Mouse (Mus musculus) retina, embryonic 14.5 days (tissue): ENCODE data around the gene Astn2.

Experiments
- DNase-seq: peaks from one replicate; pipeline ENCODE4 v3.0.0-alpha.2; 2015; ENCODE audit warnings: low spot score

The Astn2 gene

DNA sequence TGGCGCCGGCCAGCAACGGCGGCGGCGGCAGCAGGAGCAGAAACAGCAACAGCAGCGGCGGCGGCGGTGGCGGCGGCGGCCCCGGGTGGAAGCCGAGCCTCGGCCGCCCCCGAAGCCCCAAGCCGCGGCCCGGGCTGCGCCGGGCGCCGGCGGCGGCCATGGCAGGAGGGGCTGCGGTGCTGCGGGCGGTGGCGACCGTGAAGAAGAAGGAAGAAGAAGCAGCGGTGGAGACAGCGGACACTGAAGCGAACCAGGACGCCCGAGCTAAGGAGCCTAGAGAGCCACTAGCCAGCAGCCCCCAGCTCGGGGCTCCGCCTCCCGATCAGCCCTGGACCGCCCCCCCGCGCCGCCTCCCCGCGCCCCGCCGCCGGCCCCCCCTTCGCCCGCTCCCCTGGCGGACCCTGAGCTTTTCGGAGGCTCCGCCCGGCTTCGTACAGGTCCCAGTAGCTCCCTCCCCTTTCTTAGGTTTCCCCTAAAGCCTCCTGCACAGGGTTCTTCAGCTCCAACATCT, at the start of gene Astn2:
Gene Astn2 (minus strand): TSS at position 411 of the 511 bp plus-strand sequence.
- peak; percentile 51 for DNase-seq

- DNase-seq, result peak; percentile 26
These were observed 45.7 kb upstream of the Astn2 start for GRCm38 (mm10) chr4:66450115-66450514.

DNA sequence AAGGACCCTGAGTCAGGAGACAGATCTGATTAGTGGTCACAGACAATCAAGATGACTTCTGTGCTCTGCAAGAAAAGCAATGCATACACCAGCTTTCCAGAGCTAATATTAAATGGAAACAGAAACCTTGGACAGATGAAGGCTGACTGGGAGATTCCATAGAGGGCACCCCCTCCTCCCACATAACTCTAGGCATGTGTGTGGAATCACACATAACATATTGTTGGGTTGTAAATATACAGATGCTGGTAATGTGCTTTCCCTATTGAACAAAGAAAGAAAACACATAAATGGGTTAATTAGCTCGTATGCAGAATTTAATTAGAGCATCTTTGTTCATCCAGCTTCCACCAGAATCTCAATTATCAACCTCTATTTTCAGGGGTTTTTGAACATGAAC, 26.8 kb upstream of the Astn2 start:
- DNase-seq, result no peak

DNA sequence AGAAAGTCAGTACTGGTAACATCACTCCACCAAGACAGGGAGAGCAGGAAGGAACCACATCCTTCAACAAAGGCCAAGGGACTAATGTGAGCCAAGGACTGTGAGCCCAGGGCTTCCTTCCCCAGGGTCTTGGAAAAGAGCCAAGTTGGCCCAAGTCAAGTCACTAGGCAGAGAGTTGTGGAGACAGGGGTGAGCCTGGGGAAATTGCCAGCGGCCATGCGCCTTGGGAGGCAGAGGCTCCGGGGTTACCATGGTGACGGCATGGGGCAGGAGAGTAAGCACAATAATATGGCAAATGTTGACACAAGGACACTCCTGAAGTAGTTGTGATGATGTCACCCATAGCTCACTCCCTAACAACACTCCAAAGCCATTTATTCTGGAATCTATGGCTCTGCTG, 21.4 kb upstream of the Astn2 start:
- DNase-seq, result no peak

DNA sequence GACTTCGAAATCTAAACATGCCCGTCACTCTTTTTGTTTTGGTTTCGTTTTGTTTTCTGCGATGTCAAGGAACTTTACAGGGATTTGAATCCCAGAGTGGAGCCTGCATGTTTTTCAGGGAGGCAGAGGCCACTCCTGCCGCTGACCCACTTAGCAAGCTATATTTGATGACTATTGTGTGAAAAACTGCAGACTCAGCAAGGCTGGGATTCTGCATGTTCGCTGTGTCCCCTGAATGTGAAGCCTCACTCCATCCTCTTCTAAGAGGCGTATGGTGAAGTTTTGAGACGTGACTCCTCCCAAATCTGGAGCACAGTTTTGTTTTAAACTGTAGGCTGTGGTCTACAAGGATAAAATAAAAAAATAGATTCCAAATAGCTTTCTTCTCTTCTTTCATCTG, 10.4 kb upstream of the Astn2 start:
- DNase-seq, result peak; percentile 34

DNA sequence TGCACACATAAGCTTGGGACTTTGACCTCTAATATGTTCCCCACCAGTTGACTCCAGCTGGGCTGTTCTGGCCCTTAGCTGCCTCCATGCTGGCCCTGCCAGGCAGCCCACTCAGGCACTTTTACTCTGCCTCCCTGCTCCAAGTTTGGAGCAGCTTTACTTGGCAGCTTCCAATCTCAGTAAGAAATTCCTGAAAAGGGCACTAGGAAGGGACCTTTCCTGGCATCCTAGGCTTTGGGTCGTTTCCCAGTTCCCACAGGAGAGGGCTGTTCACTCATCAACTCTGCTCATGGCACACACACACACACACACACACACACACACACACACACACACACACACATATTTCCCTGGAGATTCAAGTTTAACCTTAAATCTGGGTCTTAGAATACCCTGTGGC, 675 bp upstream of the Astn2 start:
- DNase-seq, result no peak

- peak; percentile 46 for DNase-seq
These were observed 657 bp downstream of the Astn2 start for GRCm38 (mm10) chr4:66403708-66404200.

GRCm38 (mm10) chr4:66403116-66403707, 1.2 kb downstream of the Astn2 start:
- DNase-seq, result peak; percentile 43

GRCm38 (mm10) chr4:66402611-66403010, 1.8 kb downstream of the Astn2 start:
- DNase-seq, result peak; percentile 61

DNA sequence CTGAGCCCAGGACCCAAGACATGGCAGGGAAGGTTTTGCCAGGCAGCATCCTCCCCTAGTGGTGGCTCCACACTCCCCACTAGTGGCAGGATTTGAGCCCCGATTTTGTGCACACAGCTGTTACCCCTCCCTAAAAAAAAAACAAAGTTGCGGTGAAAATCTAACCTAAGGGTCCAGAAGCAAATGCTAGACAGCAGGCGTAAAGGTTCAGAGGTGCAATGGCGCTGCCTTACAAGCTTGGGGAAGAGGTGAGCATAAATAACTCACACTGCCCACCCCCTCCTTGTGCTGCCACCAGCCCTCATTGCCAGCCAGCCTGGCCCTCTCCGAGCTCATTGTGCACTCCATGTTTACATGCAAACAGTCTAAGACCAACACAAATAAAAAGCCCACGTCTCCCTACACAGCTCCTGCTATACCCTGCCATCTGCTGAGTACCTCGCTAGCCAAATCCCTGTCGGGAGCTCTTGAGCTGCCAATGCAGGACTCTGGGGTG, 3.2 kb downstream of the Astn2 start:
- DNase-seq, result peak; percentile 61

GRCm38 (mm10) chr4:66399066-66399465, 5.3 kb downstream of the Astn2 start:
- DNase-seq, result peak; percentile 44

GRCm38 (mm10) chr4:66397216-66397615, 7.2 kb downstream of the Astn2 start:
- DNase-seq, result no peak

DNA sequence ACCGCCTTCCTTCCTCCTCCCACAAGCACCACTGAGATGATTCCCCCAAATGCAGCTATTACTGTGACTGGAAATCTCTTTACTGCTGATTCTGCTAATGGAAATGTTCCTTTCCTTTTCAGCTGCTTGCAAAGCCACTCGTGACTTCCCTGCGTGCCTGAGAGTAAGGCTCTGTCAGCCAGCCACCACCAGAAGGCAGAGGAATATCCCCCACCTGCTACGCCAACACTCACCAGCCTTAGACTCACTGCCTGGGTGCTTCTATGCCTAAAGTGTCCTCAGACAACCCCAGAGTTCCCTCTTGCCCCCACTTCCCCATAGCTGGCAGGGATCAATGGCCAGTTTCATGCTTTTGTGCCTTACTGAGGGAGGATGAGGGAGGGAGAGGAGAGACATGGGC, 11.1 kb downstream of the Astn2 start:
- DNase-seq, result no peak

DNA sequence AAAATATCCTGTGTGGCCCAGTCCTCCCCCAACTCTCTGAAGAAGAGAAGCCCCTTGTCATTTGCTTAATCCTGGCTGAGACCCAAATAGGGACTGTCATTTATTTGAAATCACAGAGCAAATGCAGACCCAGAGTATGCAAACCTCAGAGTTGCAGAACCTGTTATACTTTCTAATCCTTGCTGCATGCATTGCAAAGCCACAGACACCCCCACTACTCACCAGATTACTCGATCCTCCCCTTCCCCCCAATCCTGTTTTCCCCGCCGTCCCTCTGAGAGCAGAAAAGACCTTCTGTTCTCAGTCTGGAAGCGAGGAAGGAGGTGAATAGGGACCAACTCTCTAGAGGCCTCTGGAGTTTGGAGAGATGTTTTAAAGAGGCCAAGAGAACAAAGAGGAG, 13.9 kb downstream of the Astn2 start:
- DNase-seq, result no peak

- no peak for DNase-seq
These were observed 25.8 kb downstream of the Astn2 start for GRCm38 (mm10) chr4:66378586-66378985.

DNA sequence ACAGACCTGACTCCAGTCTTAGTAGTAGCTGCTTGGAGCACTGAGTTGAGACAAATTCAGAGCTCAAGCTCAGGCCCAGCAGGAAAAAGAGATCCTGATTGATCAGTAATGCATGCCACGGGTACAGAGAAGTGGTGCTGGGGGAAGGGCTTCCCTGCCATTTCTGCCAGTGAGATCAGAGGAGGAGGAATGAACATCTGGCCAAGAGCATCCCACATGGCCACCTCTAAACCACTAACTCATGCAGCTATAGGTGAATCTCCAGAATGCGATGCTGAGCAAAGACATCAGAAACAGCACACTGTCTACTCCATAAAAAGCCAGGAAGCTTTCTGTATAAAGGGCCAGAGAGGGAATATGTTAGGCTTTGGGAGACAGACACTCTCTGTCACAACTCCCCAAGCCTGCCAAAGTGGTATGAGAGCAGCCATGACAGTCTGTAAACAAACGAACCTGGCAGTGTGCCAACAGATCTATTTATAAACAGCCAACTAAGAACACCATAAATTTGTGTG, 33.8 kb downstream of the Astn2 start:
- DNase-seq, result no peak

DNA sequence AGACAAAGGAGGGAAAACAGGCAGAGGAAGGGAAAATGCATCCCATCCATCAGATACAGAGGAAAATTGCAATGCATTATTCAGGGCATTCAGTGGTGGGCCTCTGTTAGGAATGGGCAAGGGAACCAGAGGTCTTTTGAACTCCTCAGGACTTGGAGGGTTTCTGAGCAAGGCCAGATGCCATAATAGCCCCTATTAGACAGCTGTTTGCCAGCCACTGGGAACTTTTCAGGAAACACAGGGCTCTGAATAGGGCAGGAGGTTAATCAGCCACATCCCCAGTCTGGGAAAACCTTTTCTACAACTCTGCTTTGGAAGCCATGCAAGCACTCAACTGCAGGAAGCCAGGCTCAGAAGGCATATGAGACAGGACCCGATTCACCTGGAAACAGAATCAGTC, 38.9 kb downstream of the Astn2 start:
- DNase-seq, result no peak

- no peak for DNase-seq
These were observed 59.8 kb downstream of the Astn2 start for GRCm38 (mm10) chr4:66344632-66345031.

DNA sequence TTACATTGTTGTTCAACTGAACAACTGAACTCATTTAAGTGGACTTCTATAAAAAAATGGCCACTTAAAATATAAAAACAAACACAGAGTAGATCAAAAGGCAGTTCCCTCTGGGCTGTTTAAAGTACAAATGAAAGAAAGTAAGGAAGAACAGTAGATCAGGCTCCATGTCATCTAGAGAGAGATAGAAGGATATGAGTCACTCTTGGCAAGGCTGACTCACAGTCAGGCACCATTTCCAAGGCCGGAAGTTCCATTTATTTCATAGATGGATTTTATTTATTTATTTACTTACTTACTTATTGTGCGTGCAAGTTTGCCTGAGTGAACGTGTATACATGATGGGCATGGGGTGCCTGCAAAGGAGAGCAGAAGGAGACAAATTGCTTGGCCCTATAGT, 67.0 kb downstream of the Astn2 start:
- no peak for DNase-seq

- no peak for DNase-seq
These were observed 73.7 kb downstream of the Astn2 start for GRCm38 (mm10) chr4:66330600-66331285.

- DNase-seq, result no peak
These were observed 83.4 kb downstream of the Astn2 start for GRCm38 (mm10) chr4:66321051-66321450.

DNA sequence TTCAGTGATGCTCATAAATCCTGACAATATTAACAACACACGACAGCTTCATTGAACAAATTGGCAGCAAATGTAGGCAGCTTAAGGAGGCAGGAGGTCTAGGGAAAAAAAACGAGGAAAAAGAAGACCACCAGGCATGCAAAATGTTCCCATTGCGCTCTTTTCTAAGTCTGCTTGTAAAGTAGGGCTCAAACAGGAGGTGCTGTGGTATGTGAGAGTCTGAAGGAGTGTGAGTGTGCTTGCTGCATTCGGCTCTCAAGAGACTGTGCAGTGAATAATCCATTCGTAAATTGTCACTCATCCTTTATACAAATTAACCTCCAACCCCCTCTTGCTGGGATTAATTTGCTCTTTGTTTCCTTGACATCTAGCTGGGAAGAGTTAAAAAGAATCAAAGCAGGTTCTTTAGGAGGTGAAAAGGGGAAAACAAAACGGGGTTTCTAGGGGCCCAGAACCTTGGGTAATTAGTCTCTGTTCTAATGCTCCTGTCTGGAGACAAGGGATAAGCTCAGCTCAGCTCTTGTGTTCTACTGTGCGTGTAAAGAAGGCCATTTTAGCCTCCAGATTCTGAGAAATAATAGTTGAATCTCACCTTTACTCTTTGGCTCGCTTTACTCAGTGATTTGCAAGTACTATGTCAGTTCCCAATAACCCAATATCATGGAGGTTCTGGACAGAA, 89.5 kb downstream of the Astn2 start:
- DNase-seq, result peak; percentile 42

DNA sequence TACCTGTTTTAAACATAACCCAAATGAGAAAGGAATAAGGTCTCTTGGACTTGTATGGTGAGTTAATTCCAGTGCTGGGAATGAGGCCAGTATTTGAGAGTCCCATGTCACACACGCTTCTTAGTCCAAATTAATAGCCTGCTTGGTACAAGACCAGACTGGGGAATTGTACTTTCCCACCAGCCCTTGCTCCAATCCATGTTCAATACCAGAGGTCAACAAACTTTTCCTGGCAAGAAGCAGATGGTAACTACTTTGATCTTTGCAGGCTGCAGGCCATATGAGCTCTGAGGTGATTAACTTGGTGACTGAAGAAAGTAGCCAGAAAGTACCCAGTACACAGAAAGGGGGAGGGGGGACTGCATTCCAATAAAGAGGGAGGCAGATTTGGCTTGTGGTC, 91.7 kb downstream of the Astn2 start:
- no peak for DNase-seq
